Mouse (Mus musculus) ovary, postnatal 36 days (tissue): ENCODE data around the gene Caskin2.

ENCODE experiments used
- DNase-seq: peaks from one replicate; pipeline ENCODE4 v3.0.0; 2022; ENCODE audit warnings: low spot score, mixed read lengths

The Caskin2 gene

DNA sequence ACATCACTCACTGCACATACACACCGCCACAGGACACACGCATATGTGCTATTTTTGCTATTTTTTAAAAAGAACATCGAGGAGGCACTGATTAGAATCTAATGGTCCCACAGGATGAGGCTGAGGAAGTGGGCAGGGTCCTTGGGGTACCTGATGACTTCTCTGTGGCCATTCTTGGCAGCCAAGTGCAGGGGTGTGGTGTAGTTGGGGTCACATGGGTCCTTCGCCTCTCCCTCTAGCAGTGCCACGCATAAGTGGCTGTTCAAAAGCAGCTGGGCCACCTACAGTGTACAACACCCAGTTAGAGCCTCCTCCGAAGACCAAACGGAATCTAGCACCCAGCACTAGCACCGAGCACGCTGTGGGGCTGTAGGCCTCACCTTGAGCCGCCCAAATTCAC lies 7.3 kb downstream of the Caskin2 start:
- DNase-seq = no peak

DNA sequence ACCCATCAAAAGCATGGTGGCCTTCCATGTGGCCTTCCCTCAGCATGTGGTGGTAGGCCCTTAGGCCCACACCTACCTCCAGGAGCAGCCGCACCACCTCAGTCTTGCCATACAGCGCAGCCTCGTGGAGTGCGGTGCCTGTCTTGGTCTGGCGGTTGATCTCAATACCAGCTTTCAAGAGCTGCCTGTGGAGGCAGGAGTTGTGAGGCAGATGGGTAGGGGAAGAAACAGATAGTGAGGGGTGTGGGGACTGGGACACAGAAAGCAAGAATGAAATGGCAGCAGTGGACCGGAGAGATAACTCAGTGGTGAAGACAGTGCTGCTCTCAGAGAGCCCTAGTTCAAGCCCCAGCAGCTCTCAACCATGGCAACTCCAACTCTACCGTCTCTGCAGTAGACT lies 8.4 kb downstream of the Caskin2 start:
- no peak for DNase-seq

DNA sequence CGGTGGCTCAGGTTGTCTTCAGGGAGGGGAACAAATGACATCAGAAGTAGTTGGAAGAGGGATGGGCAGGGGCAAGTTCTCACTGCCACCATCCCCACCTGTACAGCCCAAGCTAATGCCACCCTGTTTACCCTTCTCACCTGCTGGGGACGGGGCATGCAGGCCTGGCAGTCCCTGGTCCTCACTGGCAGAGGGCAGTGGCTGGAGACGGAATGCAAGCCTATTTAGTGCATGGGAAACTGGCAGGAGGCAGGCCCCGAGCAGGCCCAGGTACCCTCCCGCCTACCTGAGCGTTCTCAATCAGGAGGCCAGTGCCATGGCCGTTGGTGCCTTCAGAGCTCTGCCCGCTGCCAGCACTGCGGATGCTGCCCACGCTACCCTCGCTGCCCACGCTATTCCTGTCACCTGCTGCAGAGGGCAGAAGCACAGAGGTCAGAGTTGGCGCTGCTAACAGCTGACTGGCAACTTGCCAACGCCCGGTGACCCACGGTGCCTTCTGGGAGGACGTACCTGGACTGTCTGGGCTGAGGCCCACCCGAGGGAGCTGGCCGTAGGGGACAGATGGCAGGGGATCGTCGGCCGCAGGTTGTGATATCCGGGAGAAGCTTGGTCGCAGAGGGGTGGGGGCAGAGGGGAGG lies 10.2 kb downstream of the Caskin2 start:
- DNase-seq = no peak

DNA sequence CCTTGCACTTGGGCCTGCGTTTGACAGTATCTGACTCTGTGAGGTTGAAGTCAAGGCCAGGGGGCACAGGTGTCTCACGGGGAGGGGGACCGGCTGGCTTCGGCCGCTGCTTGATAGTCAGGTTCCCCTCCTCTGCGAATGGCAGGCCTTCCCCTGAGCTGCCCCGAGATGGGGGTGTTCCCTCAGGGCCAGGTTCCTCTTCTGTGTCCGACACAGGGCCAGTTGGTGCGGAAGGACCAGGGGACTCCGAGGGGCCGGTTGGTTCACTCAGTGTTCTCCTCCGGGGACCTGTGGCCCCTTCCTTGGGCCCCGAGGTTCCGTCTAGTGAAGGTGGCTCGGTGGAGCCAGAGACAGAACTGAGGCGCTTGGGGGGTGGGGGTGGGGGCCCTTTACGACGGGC lies 12.5 kb downstream of the Caskin2 start:
- DNase-seq = no peak

DNA sequence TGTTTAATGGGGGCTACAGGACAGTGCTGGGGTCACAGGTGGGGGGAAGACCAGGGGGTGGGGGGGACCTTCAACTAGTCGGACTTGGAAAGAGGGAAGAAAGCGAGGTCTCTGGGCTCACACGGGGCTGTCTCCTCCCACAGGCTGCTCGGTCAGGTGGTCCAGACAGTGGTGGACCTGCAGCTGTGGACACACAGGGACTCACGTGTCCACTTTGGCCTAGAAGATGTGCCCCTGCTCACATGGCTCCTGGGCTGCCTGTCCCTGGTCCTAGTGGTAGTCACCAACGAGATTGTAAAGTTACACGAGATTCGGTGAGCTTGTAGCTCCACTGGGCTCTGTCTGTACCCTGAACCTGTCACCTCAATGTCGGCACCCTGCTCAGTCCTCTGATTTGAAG lies 15.8 kb downstream of the Caskin2 start:
- DNase-seq = no peak

DNA sequence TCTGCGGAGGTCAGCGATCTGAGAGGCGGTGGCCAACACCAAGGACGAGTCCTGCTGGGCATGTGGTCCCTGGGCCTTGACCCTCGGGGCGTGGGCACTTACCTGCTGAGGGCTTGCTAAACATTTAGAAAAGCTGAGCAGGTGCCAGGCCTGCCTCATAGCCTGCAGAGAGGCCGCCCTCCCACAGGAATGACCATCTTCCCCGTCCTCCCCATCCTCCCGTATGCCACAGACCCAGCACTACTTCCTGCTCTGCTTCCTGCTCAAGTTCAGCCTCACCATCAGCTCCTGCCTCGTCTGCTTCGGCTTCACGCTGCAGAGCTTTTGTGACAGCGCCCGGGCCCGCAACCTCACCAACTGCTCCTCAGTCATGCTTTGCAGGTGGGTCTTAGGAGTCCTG lies 16.5 kb downstream of the Caskin2 start:
- no peak for DNase-seq

DNA sequence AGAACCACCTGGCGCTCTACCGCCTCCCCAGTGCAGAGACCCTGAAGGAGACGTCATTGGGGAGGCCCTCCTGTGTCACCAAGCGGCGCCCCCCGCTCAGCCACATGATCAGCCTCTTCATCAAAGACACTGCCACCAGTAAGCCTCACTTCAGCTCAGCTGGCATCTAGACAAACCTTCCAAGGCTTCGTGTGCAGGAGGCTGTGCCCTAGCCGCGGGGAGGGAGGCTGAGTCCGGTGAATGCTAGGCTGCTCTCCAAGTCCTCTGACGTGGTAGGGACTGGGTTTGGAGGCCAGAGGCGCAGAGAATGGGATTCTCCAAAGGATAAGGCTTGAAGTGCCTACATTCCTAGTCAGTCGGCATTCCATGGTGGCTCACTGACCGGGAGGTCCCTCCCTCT lies 21.1 kb downstream of the Caskin2 start:
- no peak for DNase-seq

DNA sequence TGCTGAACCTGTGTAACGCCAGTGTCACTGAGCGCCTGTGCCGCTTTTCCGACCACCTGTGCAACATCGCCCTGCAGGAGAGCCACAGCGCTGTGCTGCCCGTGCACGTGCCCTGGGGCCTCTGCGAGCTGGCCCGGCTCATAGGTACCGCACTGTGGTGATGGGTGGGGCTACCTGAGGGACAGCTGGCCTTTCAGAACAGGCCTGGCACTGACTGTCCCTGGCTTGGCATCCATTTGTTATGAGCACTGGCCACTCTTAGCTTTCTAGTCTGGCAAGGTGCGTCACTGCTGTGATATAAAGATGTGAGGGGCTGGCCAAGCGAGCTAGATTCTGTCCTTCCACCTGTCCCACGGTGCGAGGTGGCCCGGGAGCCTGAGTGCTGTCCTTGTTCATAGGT lies 21.5 kb downstream of the Caskin2 start:
- no peak for DNase-seq

DNA sequence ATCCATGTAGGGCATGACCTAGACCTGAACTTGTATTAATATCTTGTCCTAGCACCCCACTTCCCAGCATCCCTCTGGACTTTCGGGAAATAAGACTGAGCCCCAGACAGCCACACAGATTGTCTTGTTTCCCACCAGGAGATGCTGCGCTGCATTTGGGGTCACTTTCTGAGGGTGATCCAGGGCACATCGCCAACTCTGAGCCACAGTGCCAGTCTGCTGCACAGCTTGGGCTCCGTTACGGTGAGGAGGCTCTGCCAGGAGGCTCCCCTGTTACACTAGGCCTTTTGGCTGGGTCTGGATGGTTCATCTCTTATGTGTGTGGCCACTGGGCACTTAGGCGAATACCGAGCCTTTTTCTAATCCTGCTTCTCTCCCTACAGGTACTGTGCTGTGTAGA lies 23.7 kb downstream of the Caskin2 start:
- no peak for DNase-seq

DNA sequence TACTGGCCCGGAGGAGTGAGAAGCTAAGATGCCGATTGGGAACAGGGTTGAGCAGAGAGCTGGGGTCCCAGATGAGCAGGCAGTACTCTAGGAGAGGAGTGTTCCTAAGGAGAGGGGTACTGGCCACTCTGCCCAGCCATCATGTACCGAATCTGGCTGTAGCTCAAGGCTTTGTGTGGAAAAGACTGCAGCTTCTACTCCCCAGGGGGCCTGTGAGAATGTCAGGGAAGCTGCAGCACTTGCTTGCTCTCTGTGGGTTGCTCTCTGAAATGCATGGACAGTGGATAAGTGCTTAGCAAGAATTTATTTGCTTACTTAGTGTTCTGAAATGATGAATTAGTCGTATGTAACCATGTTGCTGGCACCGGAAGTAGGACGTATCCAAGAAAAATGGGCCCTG lies 27.0 kb downstream of the Caskin2 start:
- DNase-seq = no peak

DNA sequence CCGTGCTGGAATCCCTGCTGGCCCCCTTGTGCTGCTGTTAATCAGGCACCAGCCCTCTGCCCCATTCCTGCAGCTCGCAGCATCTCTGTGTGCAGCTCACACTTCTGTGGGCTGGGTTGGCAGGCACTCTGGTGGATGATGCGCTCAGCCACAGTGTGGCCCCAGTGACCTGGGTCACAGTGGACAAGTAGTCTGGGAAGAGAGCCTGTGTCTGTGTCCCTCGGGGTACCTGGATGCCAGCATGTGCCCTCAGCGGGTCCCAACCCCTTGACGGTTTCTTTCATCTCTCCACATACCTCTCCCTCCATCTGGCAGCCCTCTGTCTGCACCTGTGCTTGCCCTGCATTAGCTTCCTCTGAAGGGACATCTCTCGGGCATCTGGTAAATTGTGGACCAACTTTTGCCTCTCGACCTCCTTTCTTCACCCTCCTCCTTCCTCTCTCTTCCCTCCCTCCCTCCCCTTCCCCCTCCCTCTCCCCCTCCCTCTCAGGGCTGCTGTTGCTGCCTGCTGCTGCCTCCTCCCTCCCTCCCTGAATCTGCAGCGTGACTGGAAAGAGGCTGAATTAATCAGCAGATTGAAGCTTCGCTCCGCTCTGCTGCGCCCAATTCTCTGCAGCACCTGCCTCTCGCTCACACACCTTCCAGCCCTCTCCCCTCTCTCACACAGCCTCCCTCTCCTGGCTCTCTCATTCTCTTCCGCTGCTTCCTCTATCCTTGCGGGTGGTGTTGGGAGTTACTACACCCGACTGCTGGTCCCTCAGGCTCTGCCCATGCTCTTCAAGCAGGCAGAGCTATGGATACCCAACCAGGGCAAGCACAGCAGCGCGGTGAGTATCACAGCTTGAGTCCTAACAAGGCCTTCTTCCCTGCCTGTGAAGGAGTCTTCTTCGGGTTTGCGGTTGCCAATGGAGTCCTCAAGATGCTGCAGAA lies 33.0 kb downstream of the Caskin2 start:
- DNase-seq = no peak

DNA sequence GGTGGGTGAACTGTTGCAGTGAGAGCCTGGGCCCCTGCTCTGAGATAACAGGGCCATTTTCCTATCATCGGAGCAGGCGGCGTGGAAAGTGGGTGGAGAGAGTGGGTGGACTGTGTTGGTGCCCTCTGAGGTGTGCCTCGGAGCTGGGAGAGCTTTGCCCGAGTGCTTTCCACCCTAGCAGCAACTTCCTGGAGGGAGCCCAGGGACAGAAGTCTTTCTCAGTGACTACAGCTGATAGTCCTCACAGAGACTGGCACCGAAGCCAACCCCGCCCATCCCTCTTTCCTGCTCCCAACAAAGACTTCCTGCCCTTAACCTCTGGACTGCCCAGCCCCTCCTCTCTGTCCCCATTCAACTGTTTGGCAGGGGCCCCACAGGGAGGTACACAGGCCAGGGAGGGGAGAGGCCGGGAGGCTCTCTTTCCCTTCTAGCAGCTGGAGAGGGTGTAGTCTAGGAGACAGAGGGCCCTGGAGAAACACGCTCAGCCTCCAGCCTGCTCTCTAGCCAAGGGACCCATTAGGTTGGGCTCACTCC lies 34.3 kb downstream of the Caskin2 start:
- peak; percentile 82 for DNase-seq

DNA sequence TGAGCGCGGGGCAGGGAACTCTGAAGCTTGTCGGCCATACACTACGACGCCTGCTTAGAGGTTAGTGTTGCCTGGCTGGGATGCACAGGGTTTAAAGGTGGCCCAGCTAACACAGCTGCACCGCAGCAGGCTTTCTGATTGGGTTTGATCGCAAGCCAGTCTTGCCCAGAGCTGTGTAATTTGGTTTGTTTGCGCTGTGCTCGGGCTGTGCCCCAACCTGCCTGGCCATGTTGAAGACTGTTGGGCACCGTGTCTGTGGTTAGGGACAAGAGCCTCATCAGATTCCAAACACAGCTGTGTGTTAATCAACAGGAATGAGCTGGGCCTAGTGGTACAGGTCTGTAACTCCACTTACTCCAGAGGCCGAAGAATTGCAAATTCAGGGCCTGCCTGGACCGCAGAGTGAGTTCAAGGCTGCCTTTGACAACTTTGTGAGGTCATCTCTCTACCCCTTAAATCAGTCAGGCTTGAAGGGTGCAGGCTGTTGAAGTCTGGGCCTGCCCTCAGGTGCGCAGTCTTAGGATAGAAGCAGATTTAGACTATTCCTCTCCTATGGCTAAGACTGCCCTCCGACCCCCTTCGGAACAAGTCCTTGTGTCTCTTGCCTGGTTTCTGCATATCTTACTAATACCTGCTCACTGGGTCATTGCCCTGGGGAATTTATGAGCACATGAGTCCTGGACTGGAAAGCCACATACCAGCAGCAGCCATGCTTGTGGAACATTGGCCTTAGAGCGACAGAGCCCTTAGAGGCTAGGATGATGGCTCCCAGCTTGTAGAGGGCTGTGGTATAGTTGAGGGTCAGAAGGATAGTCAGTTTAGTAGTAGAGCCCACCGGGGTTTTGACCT lies 35.7 kb downstream of the Caskin2 start:
- DNase-seq = no peak

DNA sequence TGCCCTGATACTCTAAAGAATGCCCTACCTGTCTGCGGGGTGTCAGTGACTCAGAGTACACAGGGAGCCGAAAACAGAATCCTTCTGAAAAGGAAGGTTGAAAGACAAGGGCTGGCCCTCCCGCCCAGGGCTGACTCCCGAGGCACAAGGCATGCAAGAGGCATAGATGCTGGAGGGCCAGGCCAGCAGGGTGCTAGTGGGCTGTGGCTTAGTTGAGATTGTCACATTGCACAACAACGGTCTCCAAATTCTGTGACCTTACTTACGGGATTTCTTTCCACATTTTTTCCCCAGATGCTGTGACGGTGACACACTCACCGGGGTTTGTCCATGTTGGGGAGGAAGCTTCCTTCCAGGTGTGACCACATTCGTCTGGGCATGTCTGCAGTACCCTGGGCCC lies 36.5 kb downstream of the Caskin2 start:
- DNase-seq = no peak

DNA sequence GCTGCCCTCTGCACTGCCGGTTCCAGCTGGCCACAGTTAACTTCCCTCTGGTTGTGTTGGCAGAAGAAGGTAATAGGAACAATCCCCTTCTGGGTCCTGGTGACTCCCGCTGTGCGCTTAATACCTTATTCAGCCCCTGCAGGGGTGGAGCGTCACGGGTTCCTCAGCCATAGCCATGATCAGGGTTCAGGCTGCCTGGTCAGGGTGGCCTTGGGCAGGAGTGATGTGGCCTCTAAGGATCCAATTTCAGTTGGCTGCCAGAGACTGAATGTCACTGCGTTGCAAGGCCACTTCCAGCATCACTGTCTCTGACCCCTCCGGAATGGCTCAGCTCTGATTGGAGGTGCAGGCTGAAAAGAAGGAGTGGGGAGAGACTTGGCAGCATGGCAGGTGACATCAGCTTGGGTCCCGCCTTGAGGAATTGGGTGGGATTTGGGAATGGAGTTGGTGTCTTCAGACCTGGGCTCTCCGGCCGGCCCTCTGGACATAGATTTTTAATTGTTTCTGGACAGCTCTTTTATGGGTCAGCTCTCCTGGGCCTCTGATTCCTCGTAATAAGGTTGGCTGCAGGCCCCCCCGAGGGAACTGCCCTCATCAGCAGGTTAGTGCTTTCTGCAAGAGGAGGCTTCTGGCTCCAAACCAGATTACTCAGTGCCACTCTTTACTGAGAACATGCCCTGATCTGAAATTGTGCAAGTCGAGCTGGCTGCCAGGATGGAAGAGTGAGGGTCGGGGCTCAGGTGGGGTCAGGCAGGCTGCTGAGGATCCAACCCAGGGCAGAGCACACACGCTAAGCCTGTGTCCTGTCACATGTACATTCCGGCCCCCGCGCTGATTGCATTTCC lies 37.4 kb downstream of the Caskin2 start:
- DNase-seq = peak; percentile 68

DNA sequence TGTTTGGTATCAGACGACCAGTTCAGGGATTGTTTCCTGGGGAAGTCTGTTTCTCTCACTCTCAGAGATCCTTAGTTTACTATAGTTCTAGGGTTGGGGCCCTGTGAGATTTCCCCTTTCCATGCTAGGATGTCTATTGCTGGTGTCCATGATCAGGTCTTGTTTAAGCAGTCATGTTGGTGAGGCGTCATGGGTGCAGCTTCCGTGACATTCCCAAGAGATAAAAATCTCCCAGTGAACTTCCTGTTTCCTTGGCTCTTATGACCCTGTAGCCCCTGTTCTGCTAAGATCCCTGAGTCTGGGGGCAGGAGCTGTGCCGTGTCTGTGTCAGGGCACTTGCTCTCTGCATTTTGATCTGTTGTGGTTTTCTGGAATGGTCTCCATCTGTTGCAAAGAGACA lies 38.8 kb downstream of the Caskin2 start:
- DNase-seq = no peak

DNA sequence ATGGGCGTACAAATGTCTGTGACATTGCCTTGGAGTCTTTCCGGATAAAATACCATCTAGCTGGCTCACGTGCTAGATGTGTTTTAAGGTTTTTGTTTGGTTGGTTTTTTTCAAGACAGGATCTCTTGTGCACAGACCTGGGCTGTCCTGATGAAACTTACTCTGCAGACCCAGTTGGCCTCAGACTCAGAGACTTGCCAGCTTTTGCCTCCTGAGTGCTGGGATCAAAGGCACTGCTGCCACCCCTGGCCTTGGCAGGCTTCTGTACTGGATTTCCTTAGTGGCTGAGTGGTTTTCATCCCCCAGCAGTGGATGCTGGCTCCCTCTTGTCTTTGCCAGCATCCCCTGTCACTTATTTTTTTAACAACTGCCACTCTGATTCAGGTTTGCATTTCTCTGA lies 44.5 kb downstream of the Caskin2 start:
- no peak for DNase-seq

DNA sequence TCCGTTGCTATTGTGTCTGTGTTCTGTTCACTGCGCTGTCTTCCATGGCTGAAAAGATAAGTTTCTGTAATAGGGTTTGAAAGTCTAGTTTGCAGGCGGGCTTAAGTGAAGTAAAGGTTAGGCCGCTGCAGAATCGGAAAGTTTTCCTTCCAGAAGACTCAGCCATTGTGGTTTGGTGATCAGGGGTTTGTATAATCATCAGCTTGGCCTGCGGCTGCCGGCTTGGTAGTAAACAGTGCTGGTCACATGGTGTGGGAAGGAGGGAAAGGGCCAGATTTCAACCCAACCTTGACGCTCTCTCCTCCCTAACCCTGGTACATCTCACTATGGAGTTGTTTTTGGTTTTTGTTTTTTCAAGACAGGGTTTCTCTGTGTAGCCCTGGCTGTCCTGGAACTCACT lies 46.5 kb downstream of the Caskin2 start:
- DNase-seq = no peak

DNA sequence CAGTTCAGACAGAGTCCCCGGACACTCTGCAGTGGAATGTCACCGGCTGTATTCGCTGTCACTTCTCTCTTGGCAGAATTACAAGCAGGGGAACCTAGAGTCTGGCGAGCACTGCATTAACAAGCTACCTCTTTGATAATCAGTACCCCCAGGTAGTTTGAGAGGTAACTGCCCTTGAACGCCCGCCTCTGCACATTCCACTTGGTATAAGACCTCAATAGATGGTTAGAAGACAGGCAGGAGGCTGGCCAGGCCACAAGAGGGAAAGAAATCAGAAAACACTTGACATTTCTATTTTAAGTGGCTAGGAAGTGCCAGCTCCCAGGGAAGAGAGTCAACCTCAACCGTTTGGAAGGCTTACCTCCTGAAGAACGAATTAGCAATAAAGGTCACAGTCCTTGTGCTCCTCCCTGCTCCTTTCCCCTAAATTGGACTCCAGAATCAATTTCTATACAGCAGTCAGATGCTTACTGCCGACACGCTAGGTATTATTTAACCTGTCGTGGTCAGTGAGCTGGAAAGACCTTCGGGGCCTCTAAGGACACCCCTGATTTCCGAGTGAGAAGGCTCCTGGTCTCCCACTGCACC lies 47.0 kb downstream of the Caskin2 start:
- DNase-seq = no peak

DNA sequence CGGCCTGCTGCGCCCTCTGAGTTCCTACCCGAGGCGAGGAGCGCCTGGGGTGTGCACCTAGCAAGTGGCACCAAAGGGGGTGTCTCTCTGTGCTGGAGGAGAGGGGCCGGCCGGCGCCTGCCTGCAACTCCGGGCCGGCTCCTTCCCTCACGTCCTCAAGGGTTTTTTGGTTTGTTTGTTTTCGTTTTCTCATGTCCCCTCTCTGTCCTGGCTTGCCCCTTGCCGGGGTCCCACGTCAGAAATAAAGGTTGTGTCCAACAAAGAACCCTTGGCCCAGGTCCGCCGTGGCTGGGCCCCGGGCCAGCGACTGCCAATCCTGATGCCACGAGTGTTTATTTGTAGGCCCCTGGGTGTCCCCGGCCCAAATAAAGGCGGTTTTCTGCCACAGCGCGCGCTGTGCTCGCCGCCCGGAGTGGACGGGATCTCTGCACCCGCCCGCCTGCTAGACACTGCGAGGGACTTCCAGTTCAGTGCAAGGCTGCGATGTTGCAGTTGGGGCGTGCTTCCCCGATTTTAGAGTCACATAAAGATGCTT lies 47.8 kb downstream of the Caskin2 start:
- no peak for DNase-seq

DNA sequence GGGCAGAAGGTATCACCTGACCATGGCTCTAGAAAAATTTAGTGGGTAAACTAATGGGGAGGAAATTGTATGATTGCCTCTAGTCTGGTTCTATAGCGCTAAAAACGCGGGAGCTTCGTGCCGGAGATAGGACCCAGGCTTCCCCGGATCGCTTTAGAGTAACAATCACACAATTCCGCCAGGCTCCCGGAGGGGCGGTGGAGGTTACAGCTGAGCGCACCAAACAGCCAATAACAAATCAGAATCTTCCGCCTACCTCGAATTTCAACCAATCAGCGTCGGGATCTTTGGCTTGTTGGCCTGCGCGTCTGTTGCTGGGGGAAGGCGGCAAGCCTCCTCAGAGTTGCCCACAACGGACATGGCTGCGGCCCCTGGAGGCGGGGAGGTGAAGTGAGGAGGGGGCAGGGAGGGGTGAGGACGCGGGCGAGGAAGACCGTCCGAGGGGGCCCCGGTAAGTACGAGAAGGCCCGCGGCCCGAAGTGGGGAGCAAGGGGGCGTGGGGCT lies 48.3 kb downstream of the Caskin2 start, which contains the start of gene Tmem94:
Gene Tmem94, plus strand, starts transcription at position 331 of the 504 bp plus-strand sequence.
- DNase-seq = peak; percentile 95
